Mouse (Mus musculus) ES-Bruce4 (cell line): ENCODE results near the gene Tmem219. TPM values are rescaled to one million over a fixed set of nuclear protein-coding genes. Genes with fewer than 3 reads are reported as not detected.

Experiments used
- H3K27ac ChIP-seq: 2 replicates; pipeline ENCODE4 v1.5.1; 2012; ENCODE audit warnings: low read length, inconsistent platforms; ENCODE audit not compliant: insufficient read depth
- H3K27me3 ChIP-seq: 2 replicates; pipeline ENCODE4 v1.6.1; 2012; ENCODE audit warnings: mild to moderate bottlenecking, low read length, inconsistent platforms; ENCODE audit not compliant: control insufficient read depth, poor library complexity, insufficient read depth, severe bottlenecking
- H3K36me3 ChIP-seq: 2 replicates; pipeline ENCODE4 v1.6.1; 2012; ENCODE audit warnings: inconsistent platforms, mild to moderate bottlenecking, low read length, moderate library complexity; ENCODE audit not compliant: control insufficient read depth, poor library complexity, insufficient read depth, severe bottlenecking
- H3K4me1 ChIP-seq: one replicate; pipeline ENCODE4 v1.8.1; 2011; ENCODE audit warnings: low read length; ENCODE audit not compliant: control insufficient read depth, insufficient read depth
- H3K4me3 ChIP-seq: 2 replicates; pipeline ENCODE4 v1.5.1; 2011; ENCODE audit warnings: low read depth, mild to moderate bottlenecking, low read length
- H3K9ac ChIP-seq: 2 replicates; pipeline ENCODE4 v1.6.1; 2012; ENCODE audit warnings: low read depth, mild to moderate bottlenecking, inconsistent platforms; ENCODE audit not compliant: poor library complexity, severe bottlenecking
- H3K9me3 ChIP-seq: replicated peaks from 2 replicates; pipeline ENCODE4 v1.6.1; 2012; ENCODE audit warnings: mild to moderate bottlenecking, low read length, inconsistent platforms; ENCODE audit not compliant: control insufficient read depth, poor library complexity, insufficient read depth, severe bottlenecking
- CTCF ChIP-seq: IDR thresholded peaks from one replicate; pipeline ENCODE4 v1.8.1; 2011; ENCODE audit warnings: low read depth, low read length
- EP300 ChIP-seq: IDR thresholded peaks from 2 replicates; pipeline ENCODE4 v1.6.1; 2011; ENCODE audit warnings: low read depth, low read length; ENCODE audit not compliant: insufficient read depth
- POLR2A ChIP-seq: IDR thresholded peaks from one replicate; pipeline ENCODE4 v1.8.1; 2011; ENCODE audit warnings: low read length; ENCODE audit not compliant: insufficient read depth
- polyA plus RNA-seq: library from polyadenylated mRNA; stranded (reverse); fragments of >200 nt; gene quantifications from 2 replicates; pipeline ENCODE4 v1.2.4, GENCODE M21; 2011; ENCODE audit warnings: low read depth; ENCODE audit not compliant: missing spikeins, insufficient read depth, insufficient read length

Tmem219 gene
- polyA plus RNA-seq, 1 experiment = 17.2 TPM

- Histone ChIP-seq H3K9me3 (no peaks in the 10 kb centered on the region), H3K27ac (no peak within 1 kb of the TSS), H3K36me3 (no peaks in the 10 kb centered on the region), H3K9ac (peak within 1 kb of the TSS; percentile 13), H3K4me3 (peak within 1 kb of the TSS; percentile 48), H3K4me1 (no peaks in the 10 kb centered on the region), H3K27me3 (no peaks in the 10 kb centered on the region)
- TF ChIP-seq POLR2A = no peak
- TF ChIP-seq EP300 = no peak
- no peak for TF ChIP-seq CTCF
Observed at GRCm38 (mm10) chr7:126949793-126950646, 27.3 kb upstream of the Tmem219 start, which contains the start of gene Sez6l2. TSS of gene Sez6l2 (plus strand) at chr7:126950563.

- Histone ChIP-seq H3K27ac (no peak within 1 kb of the TSS), H3K36me3 (no peaks in the 10 kb centered on the region), H3K27me3 (no peaks in the 10 kb centered on the region), H3K4me3 (peak within 1 kb of the TSS; percentile 48), H3K9ac (peak within 1 kb of the TSS; percentile 13), H3K4me1 (no peaks in the 10 kb centered on the region), H3K9me3 (no peaks in the 10 kb centered on the region)
- TF ChIP-seq POLR2A (no peak), CTCF (no peak)
Observed at GRCm38 (mm10) chr7:126949403-126949792, 26.7 kb upstream of the Tmem219 start, which contains the start of gene Asphd1. TSS of gene Asphd1 (minus strand) at chr7:126949582.

GRCm38 (mm10) chr7:126948626-126949025 lies 25.9 kb upstream of the Tmem219 start:
- Histone ChIP-seq H3K4me3 (no peak overlapping the region), H3K27ac (no peak overlapping the region), H3K27me3 (no peaks in the 10 kb centered on the region), H3K9ac (no peak overlapping the region), H3K9me3 (no peaks in the 10 kb centered on the region), H3K4me1 (no peaks in the 10 kb centered on the region), H3K36me3 (no peaks in the 10 kb centered on the region)
- TF ChIP-seq EP300 (no peak), POLR2A (no peak), CTCF (no peak)

GRCm38 (mm10) chr7:126946530-126946929 lies 23.8 kb upstream of the Tmem219 start:
- Histone ChIP-seq H3K4me1 (peaks cover 2% of the 10 kb centered on the region), H3K4me3 (no peak overlapping the region), H3K36me3 (no peaks in the 10 kb centered on the region), H3K27ac (no peak overlapping the region), H3K27me3 (no peaks in the 10 kb centered on the region), H3K9ac (no peak overlapping the region), H3K9me3 (no peaks in the 10 kb centered on the region)
- TF ChIP-seq EP300 = no peak
- peak; percentile 80 for TF ChIP-seq CTCF

GRCm38 (mm10) chr7:126941801-126942200 lies 19.1 kb upstream of the Tmem219 start:
- no peak overlapping the region for H3K27ac ChIP-seq
- H3K9ac ChIP-seq = no peak overlapping the region
- no peak overlapping the region for H3K4me3 ChIP-seq
- no peaks in the 10 kb centered on the region for H3K9me3 ChIP-seq
- H3K27me3 ChIP-seq = no peaks in the 10 kb centered on the region
- peaks cover 4% of the 10 kb centered on the region for H3K4me1 ChIP-seq
- no peak for TF ChIP-seq EP300
- no peak for TF ChIP-seq CTCF
- TF ChIP-seq POLR2A = no peak
- peaks cover 7% of the 10 kb centered on the region for H3K36me3 ChIP-seq

- no peaks in the 10 kb centered on the region for H3K9me3 ChIP-seq
- no peak overlapping the region for H3K9ac ChIP-seq
- H3K36me3 ChIP-seq = peaks cover 11% of the 10 kb centered on the region
- H3K27me3 ChIP-seq = no peaks in the 10 kb centered on the region
- no peak for TF ChIP-seq CTCF
- TF ChIP-seq POLR2A = no peak
- TF ChIP-seq EP300 = no peak
- peaks cover 4% of the 10 kb centered on the region for H3K4me1 ChIP-seq
- H3K27ac ChIP-seq = peak overlapping the region; percentile 12; the same call in 1 of the 2 replicates
- H3K4me3 ChIP-seq = no peak overlapping the region
Observed at GRCm38 (mm10) chr7:126941171-126941570, 18.5 kb upstream of the Tmem219 start.
